Mouse (Mus musculus): ENCODE measurements at regions not wholly inside any gene's neighbourhood (a gene's known extent, or its start where the extent isn't known, plus 50 kb on each side); places are given as distances from the start of the nearest gene placed in this dataset.

- Histone ChIP-seq H3K27ac (ENCODE audit: low read depth) (no peak overlapping the region), H3K27me3 (ENCODE audit: insufficient read depth, low read length) (no peaks in the 10 kb centered on the region), H3K4me1 (ENCODE audit: insufficient read depth) (no peaks in the 10 kb centered on the region; the same call in 1 of the 2 replicates), H3K9ac (no peak overlapping the region), H3K36me3 (ENCODE audit: insufficient read depth) (no peaks in the 10 kb centered on the region), H3K9me3 (ENCODE audit: low read depth, low read length) (no peaks in the 10 kb centered on the region), H3K4me3 (ENCODE audit: low read depth, low read length) (no peak overlapping the region), H3K4me2 (no peak overlapping the region)
- TF ChIP-seq CTCF (IDR thresholded peaks at IDR 0.05; ENCODE audit: low read depth) = peak; percentile 55
- peak; percentile 54; the same call in 1 of the 2 replicates for ATAC-seq (ENCODE audit: insufficient read depth)
- peak; percentile 74 for DNase-seq
- 62% methylated on average over 4 of the region's 4 CpGs for WGBS
These were observed 657.0 kb downstream of the Mecom start for GRCm38 (mm10) chr3:29890764-29891163.

- Histone ChIP-seq H3K4me2 (no peak overlapping the region), H3K36me3 (ENCODE audit: insufficient read depth) (no peaks in the 10 kb centered on the region), H3K4me1 (ENCODE audit: insufficient read depth) (no peaks in the 10 kb centered on the region; the same call in 1 of the 2 replicates), H3K9me3 (ENCODE audit: low read depth, low read length) (no peaks in the 10 kb centered on the region), H3K4me3 (ENCODE audit: low read depth, low read length) (no peak overlapping the region), H3K9ac (no peak overlapping the region), H3K27ac (ENCODE audit: low read depth) (no peak overlapping the region), H3K27me3 (ENCODE audit: insufficient read depth, low read length) (no peaks in the 10 kb centered on the region)
- DNase-seq (no peak), ATAC-seq (ENCODE audit: insufficient read depth) (no peak)
- no peak for TF ChIP-seq CTCF (IDR thresholded peaks at IDR 0.05; ENCODE audit: low read depth)
- WGBS = 51% methylated on average over 1 of the region's 1 CpGs
These were observed 657.5 kb downstream of the Mecom start for GRCm38 (mm10) chr3:29890286-29890685.

GRCm38 (mm10) chr3:29889638-29890037, 658.2 kb downstream of the Mecom start:
- no peak for DNase-seq
- H3K27ac ChIP-seq (ENCODE audit: low read depth) = no peak overlapping the region
- no peaks in the 10 kb centered on the region for H3K27me3 ChIP-seq (ENCODE audit: insufficient read depth, low read length)
- no peaks in the 10 kb centered on the region for H3K36me3 ChIP-seq (ENCODE audit: insufficient read depth)
- no peak overlapping the region for H3K4me2 ChIP-seq
- H3K4me3 ChIP-seq (ENCODE audit: low read depth, low read length) = no peak overlapping the region
- 76% methylated on average over 2 of the region's 2 CpGs for WGBS
- no peak for ATAC-seq (ENCODE audit: insufficient read depth)
- TF ChIP-seq CTCF (IDR thresholded peaks at IDR 0.05; ENCODE audit: low read depth) = no peak
- no peak overlapping the region for H3K9ac ChIP-seq
- H3K4me1 ChIP-seq (ENCODE audit: insufficient read depth) = no peaks in the 10 kb centered on the region; the same call in 1 of the 2 replicates
- no peaks in the 10 kb centered on the region for H3K9me3 ChIP-seq (ENCODE audit: low read depth, low read length)

GRCm38 (mm10) chr3:29879966-29880365, 667.8 kb downstream of the Mecom start:
- Histone ChIP-seq H3K9me3 (ENCODE audit: low read depth, low read length) (no peaks in the 10 kb centered on the region), H3K4me3 (ENCODE audit: low read depth, low read length) (no peak overlapping the region), H3K4me2 (no peak overlapping the region), H3K27me3 (ENCODE audit: insufficient read depth, low read length) (no peaks in the 10 kb centered on the region), H3K36me3 (ENCODE audit: insufficient read depth) (no peaks in the 10 kb centered on the region), H3K9ac (no peak overlapping the region), H3K27ac (ENCODE audit: low read depth) (no peak overlapping the region), H3K4me1 (ENCODE audit: insufficient read depth) (no peaks in the 10 kb centered on the region)
- DNase-seq (peak; percentile 39), ATAC-seq (ENCODE audit: insufficient read depth) (peak; percentile 35; the same call in 1 of the 2 replicates)
- 29% methylated on average over 3 of the region's 3 CpGs for WGBS
- no peak for TF ChIP-seq CTCF (IDR thresholded peaks at IDR 0.05; ENCODE audit: low read depth)

GRCm38 (mm10) chr3:29875768-29876167, 672.0 kb downstream of the Mecom start:
- no peaks in the 10 kb centered on the region; the same call in 1 of the 2 replicates for H3K4me1 ChIP-seq (ENCODE audit: insufficient read depth)
- H3K9ac ChIP-seq = no peak overlapping the region
- whole genome bisulfite sequencing = 72% methylated on average over 5 of the region's 5 CpGs
- no peaks in the 10 kb centered on the region for H3K36me3 ChIP-seq (ENCODE audit: insufficient read depth)
- H3K4me2 ChIP-seq = no peak overlapping the region
- DNase-seq (no peak), ATAC-seq (ENCODE audit: insufficient read depth) (no peak)
- H3K9me3 ChIP-seq (ENCODE audit: low read depth, low read length) = no peaks in the 10 kb centered on the region
- no peak overlapping the region for H3K4me3 ChIP-seq (ENCODE audit: low read depth, low read length)
- no peak for TF ChIP-seq CTCF (IDR thresholded peaks at IDR 0.05; ENCODE audit: low read depth)
- no peak overlapping the region; the same call in 1 of the 2 replicates for H3K27ac ChIP-seq (ENCODE audit: low read depth)
- H3K27me3 ChIP-seq (ENCODE audit: insufficient read depth, low read length) = no peaks in the 10 kb centered on the region

GRCm38 (mm10) chr3:29862437-29862836, 685.4 kb downstream of the Mecom start:
- Histone ChIP-seq H3K4me3 (ENCODE audit: low read depth, low read length) (no peak overlapping the region), H3K4me2 (no peak overlapping the region), H3K27ac (ENCODE audit: low read depth) (no peak overlapping the region), H3K9me3 (ENCODE audit: low read depth, low read length) (no peaks in the 10 kb centered on the region), H3K27me3 (ENCODE audit: insufficient read depth, low read length) (no peaks in the 10 kb centered on the region), H3K4me1 (ENCODE audit: insufficient read depth) (0 out of 2 replicates have a peak, but pooled peaks cover 4% of the 10 kb centered on the region), H3K9ac (no peak overlapping the region), H3K36me3 (ENCODE audit: insufficient read depth) (no peaks in the 10 kb centered on the region)
- 48% methylated on average over 4 of the region's 4 CpGs for WGBS
- DNase-seq (peak; percentile 64), ATAC-seq (ENCODE audit: insufficient read depth) (peak; percentile 69; the same call in 1 of the 2 replicates)
- no peak for TF ChIP-seq CTCF (IDR thresholded peaks at IDR 0.05; ENCODE audit: low read depth)

- H3K9me3 ChIP-seq (ENCODE audit: low read depth, low read length) = no peaks in the 10 kb centered on the region
- H3K4me2 ChIP-seq = no peak overlapping the region
- no peak overlapping the region for H3K4me3 ChIP-seq (ENCODE audit: low read depth, low read length)
- DNase-seq = no peak
- 64% methylated on average over 3 of the region's 3 CpGs for WGBS
- TF ChIP-seq CTCF (IDR thresholded peaks at IDR 0.05; ENCODE audit: low read depth) = no peak
- no peaks in the 10 kb centered on the region for H3K27me3 ChIP-seq (ENCODE audit: insufficient read depth, low read length)
- ATAC-seq (ENCODE audit: insufficient read depth) = no peak
- H3K36me3 ChIP-seq (ENCODE audit: insufficient read depth) = no peaks in the 10 kb centered on the region
- no peak overlapping the region for H3K27ac ChIP-seq (ENCODE audit: low read depth)
- H3K4me1 ChIP-seq (ENCODE audit: insufficient read depth) = no peaks in the 10 kb centered on the region
- no peak overlapping the region for H3K9ac ChIP-seq
These were observed 695.3 kb downstream of the Mecom start for GRCm38 (mm10) chr3:29852465-29852864.

All from lung, embryonic 14.5 days (tissue).